Mouse (Mus musculus): ENCODE measurements around the gene Vmn1r158. TPM values are rescaled to one million over a fixed set of nuclear protein-coding genes. Genes with fewer than 3 reads are reported as not detected.
"Not testable (repeated sequence)": the region's sequence is repeated elsewhere in the genome, so short reads cannot be mapped to it uniquely, and the experiment has no call there.

The Vmn1r158 gene
- total RNA-seq (2017) = not detected in 2 replicates

- ATAC-seq (ENCODE audit: extremely low read depth, insufficient number of reproducible peaks, low FRiP score, poor library complexity, severe bottlenecking) = not testable (repeated sequence)
Observed at GRCm38 (mm10) chr7:22790682-22791081, at the start of gene Vmn1r158. Vmn1r158 (minus strand) TSS chr7:22790782.

GRCm38 (mm10) chr7:22775981-22776380 lies 14.6 kb downstream of the Vmn1r158 start:
- ATAC-seq (ENCODE audit: extremely low read depth, insufficient number of reproducible peaks, low FRiP score, poor library complexity, severe bottlenecking) = not testable (repeated sequence)

GRCm38 (mm10) chr7:22761397-22761796 lies 29.2 kb downstream of the Vmn1r158 start, which contains the start of gene Vmn1r157:
Vmn1r157 (plus strand) TSS chr7:22761697.
- ATAC-seq (ENCODE audit: extremely low read depth, insufficient number of reproducible peaks, low FRiP score, poor library complexity, severe bottlenecking) = not testable (repeated sequence)

Other genes starting within 250 kb of the Vmn1r158 start
- gene Gm4201, start 225.4 kb downstream of the Vmn1r158 start, total RNA-seq (2017) = not detected in 2 replicates
- not detected in 2 replicates for gene Gm4565, start 202.7 kb downstream of the Vmn1r158 start, total RNA-seq (2017)
- gene Vmn1r155, start 132.8 kb downstream of the Vmn1r158 start, total RNA-seq (2017) = not detected in 2 replicates
- not detected in 2 replicates for gene Gm8693, start 98.5 kb downstream of the Vmn1r158 start, total RNA-seq (2017)
- gene Gm4567, start 71.1 kb downstream of the Vmn1r158 start, total RNA-seq (2017) = not detected in 2 replicates
- not detected in 2 replicates for gene Vmn1r157, start 29.1 kb downstream of the Vmn1r158 start, total RNA-seq (2017)
- not detected in 2 replicates for gene Vmn1r159, start 52.8 kb upstream of the Vmn1r158 start, total RNA-seq (2017)
- not detected in 2 replicates for gene Vmn1r160, start 80.4 kb upstream of the Vmn1r158 start, total RNA-seq (2017)
- not detected in 2 replicates for gene Gm4214, start 193.9 kb upstream of the Vmn1r158 start, total RNA-seq (2017)
- not detected in 2 replicates for gene Gm4216, start 229.1 kb upstream of the Vmn1r158 start, total RNA-seq (2017)

Data from neutrophil, adult 5-6 weeks (primary cell).